Mouse (Mus musculus): ENCODE results near the gene Gad1.
"Not testable (repeated sequence)": the region's sequence is repeated elsewhere in the genome, so short reads cannot be mapped to it uniquely, and the experiment has no call there.

Gad1 gene

GRCm38 (mm10) chr2:70552772-70553171 lies at the start of gene Gad1:
Gene Gad1, plus strand, starts transcription at chr2:70553072.
- no peak for DNase-seq

GRCm38 (mm10) chr2:70503436-70503835 lies 49.4 kb upstream of the Gad1 start:
- DNase-seq, result no peak

- DNase-seq, result no peak
Observed at GRCm38 (mm10) chr2:70505229-70505628, 47.6 kb upstream of the Gad1 start.

- DNase-seq, result no peak
Observed at GRCm38 (mm10) chr2:70505896-70506295, 47.0 kb upstream of the Gad1 start.

GRCm38 (mm10) chr2:70506372-70506771 lies 46.5 kb upstream of the Gad1 start:
- DNase-seq, result no peak

- DNase-seq, result no peak
Observed at GRCm38 (mm10) chr2:70508496-70508895, 44.4 kb upstream of the Gad1 start, which contains the start of gene Erich2. Gene Erich2, plus strand, starts transcription at chr2:70508819.

DNA sequence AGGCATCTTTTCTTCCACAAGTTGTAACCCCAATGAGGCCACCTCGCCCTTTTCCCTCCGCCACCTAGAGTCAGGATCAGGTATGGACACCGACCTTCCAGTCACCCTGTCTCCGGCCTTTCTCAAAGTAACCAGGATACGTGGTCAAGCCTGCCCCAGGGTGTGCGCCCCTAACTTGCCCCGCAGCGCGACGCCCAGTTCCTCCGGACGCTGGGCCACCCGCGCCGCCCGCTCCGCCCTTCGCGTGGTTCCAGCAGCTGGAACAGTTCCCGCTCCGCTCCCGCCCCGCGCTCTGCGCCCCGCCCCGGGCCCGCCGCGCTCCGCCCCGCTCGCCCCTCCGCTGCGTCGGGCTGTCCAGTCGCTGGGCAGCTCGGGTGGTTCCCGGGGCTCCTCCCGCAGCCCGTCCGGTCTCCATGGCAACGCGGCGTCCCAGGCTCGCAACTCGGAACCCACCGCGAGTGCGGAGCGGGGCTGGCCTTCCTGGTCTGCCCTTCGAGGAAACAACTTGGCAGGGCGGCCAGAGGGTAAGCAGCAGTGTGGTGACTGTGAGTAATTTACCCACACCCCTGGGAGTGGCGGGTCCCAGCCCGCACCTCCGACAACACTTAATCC lies 43.7 kb upstream of the Gad1 start:
- peak; percentile 40 for DNase-seq

- DNase-seq, result not testable (repeated sequence)
Observed at GRCm38 (mm10) chr2:70538283-70538682, 14.6 kb upstream of the Gad1 start.

- DNase-seq, result no peak
Observed at GRCm38 (mm10) chr2:70550671-70551070, 2.2 kb upstream of the Gad1 start.

DNA sequence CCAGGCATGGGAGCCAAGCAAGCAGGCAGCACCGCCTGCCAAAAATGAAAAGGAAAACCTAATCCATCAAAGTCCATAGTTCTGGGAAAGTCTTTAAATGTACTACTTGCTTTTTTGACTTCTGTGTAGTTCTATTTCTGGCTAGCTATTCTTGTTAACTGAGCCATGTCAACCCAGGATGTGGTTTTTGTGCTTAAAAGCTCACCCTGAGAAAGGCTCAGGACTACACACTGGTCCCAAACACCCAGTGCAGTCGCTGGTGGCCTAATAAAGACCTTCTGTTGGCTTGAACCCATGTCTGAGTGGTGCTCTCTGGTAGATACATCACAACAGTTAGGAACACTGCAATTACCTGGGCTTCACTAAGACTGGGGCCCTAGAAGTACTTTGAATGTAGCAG lies 1.4 kb upstream of the Gad1 start:
- DNase-seq, result no peak

GRCm38 (mm10) chr2:70552067-70552598 lies 739 bp upstream of the Gad1 start:
- no peak for DNase-seq

- no peak for DNase-seq
Observed at GRCm38 (mm10) chr2:70553826-70554225, 954 bp downstream of the Gad1 start.

DNA sequence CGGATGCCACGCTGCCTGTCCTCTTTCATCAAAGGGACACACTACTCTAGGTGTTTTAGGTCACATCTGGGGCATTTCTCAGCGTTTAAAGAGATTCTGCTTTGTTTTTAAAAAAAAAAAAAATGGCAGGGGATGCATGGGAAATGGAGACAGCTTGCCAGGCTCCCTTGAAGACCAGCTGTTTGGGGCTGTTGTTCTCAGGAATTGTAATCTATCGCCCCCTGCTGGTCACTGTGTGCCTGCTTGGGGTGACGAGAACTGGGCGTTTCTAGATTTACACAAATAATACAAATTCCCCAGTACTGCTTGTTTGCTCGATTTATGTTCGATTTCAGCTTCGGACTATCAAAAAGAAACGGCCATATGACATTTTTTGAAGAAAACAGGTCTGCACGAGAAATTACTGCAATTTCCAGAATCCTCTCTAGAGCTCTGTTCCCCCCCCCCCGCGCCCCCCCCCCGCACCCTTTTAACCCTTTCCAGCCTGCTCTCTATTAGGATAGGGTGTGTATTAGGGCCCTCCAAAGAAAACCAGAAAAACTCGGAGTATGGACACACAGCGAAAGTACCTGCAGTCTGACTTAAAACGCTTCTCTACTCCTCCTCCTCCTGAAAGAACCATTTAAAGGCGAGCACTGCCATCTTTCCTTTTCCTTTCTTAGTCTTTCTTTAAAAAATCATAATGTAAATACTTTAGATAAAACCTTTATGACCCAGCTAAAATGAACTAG lies 5.4 kb downstream of the Gad1 start:
- peak; percentile 83 for DNase-seq

GRCm38 (mm10) chr2:70558843-70559451 lies 6.1 kb downstream of the Gad1 start:
- DNase-seq, result no peak

- no peak for DNase-seq
Observed at GRCm38 (mm10) chr2:70559520-70559919, 6.6 kb downstream of the Gad1 start.

DNA sequence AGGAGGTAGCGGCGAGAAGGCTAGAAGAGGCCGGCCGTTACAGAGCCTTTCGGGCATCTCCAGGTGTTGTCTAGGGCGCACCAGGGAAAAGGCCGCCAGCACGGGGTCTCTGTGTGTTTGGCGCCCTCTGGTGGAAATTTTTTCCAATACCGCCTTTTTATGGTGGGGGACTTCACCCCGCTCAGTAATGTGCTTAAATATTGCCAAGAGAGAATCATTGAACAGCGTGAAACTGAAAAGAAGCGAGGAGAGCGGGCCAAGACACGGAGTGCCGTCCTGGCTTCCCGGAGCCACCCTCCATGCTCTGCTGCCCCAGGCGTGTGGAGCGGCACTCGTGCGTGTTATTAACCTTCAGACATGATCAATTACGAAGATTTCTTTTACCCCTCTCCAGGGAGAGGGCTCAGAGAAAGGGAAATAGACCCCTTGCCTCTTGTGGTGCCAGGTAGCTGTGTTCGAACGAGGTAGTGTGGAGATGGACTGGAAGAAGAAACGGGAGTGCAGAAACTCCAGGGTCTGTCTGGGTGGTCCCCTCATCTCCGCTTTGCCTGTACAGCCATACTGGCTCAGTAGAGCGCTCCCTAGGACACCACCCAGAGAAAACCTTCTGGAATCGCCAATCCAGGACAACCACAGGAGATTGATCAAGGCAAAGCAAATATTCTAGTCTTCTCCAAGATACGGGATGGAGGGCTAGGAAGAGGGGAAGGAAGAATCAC lies 8.4 kb downstream of the Gad1 start:
- DNase-seq, result no peak

DNA sequence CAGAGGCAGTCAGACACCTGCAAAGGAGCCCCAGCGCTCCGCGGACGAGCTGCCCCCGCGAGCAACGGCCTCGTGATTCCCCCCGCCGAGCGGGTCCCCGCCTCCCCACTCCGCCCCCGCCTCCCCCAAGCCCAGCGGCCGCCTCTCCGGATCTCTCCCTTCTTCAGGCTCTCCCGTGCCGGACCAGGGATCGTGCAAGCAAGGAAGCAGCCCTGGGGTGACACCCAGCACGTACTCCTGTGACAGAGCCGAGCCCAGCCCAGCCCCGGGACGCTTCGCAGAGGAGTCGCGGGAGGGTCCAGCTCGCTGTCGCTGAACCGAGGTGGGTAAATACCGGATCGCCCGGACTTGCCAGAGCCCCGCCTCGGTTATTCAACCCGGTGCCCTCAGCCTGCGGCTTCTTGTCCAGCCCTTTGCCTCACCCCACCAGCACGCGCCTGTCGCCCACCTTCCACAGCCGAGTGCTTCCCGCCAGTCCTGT lies 9.2 kb downstream of the Gad1 start:
- no peak for DNase-seq

DNA sequence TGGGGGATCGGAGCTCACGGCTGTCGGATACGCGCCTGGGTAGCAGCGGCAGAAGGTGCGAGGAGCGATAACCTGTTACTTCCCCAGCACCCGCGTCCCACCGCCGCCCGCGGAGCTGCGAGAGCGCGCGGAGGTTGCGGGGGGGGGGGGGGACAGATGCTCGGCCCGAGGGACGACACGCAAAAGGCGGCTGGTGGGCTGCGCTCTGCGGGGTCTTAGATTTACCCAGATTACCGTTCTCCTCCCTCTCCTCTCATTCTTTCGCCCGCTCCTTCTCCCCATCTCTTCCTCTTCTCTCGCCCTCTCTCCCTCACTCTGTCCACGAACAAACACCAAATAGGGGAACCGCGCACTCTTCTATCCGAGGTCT lies 9.7 kb downstream of the Gad1 start:
- no peak for DNase-seq

GRCm38 (mm10) chr2:70562981-70563671 lies 10.3 kb downstream of the Gad1 start:
- no peak for DNase-seq

DNA sequence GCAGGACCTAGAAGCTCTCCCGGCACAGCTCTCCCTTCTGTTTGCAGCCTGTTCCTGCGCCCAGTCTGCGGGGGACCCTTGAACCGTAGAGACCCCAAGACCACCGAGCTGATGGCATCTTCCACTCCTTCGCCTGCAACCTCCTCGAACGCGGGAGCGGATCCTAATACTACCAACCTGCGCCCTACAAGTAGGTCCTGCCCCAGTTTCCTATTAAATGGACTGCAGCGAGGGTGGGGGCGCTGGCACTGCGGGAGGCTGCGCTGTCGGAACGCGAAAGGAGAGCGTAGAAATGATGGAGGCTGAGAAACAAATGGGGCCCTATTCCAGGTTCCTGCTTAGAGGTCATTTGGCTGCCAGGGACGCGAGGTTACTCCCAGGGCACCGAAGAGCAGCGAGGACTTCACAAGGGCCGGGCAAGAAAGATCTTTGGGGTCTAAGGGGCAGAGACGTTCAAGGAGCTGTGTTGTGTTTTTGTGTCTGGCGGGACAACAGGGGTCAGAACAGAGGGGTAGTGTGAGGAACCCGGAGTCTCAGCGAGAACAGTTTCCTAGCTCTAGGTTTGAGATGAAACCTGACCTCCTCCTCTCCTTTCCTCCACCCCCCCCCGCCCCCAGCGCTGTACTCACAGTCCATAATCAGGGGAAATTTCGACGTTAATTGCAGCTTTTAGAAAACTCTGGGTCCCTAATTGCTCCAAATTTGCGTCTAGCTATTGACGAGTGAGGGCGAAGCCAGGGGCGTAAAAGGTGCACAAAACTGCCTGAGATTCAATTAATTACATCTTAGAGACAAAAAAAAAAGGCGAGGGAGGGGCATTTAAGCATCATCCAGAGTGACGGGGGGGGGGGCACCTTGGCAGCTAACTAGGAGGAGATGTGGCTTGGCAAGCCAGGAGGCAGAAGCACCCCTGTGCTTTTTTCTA lies 11.1 kb downstream of the Gad1 start:
- no peak for DNase-seq

DNA sequence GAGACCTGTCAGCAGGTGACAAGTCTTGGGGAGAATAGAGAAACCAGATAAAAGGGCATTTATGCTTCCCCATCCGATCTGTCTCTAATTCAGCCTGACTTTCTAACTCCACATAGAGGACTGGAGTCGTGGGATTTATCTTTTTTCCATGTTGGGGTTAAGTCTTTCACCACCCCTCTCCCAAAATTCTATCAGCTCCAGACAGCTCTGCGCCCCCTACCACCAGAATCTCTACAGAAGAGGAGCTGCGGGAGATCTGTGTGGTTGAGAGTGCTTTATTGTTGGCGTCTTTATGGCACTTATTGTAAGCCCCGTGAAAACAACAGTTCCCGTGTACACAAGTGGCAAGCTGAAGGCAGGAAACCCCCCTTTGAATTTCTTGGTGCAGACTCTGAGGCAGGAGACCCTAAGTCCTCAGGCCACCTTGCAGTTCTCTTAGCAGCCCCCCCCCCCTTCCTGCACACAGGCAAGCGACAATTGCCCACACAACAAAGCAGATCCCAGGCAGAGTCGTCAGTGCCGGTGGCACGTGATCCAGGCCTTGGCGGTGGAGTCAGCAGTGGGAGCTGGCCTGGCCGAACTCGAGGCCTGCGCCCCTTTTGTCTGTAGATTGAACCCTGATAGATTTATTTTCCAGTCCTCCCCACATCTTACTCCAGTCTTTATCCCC lies 11.9 kb downstream of the Gad1 start:
- DNase-seq, result no peak
